Comparison of ENCODE assay signal across 10 mouse cellular contexts in genomic region chr13:107837206-107837952, GRCm38 (mm10).
A peak's percentile ranks its signal among the peaks of the same experiment; 100 is the strongest.
DNase-seq lines count a peak whose midpoint lies in the region; ATAC-seq lines count a peak whose summit lies in the region.
"Had no signal": no experiment of that assay in that cellular context is flagged by ENCODE, and none has a peak within 500 bp of the region (broad histone marks: within the 10 kb centered on the region; RNA-seq: fewer than 3 reads in every experiment).

No protein-coding gene starts in this region.

- WGBS in forebrain, embryonic 11.5 days, result 48% methylated on average over 5 of the region's 5 CpGs
- WGBS in forebrain, embryonic 14.5 days, result 39% methylated on average over 5 of the region's 5 CpGs
- 37% methylated on average over 5 of the region's 5 CpGs for WGBS in midbrain, embryonic 13.5 days
- WGBS in midbrain, embryonic 10.5 days, result 59% methylated on average over 5 of the region's 5 CpGs
- 21% methylated on average over 5 of the region's 5 CpGs for WGBS in liver, embryonic 13.5 days (ENCODE audit: insufficient replicate concordance)

- 0 out of 2 replicates have a peak overlapping the region, but pooled peaks have one; percentile 7 for H3K27ac ChIP-seq in forebrain, embryonic 11.5 days (ENCODE audit: low read depth, low read length)
- no peak overlapping the region for H3K27ac ChIP-seq in forebrain, embryonic 14.5 days (ENCODE audit: low read depth, low read length)
- 0 out of 2 replicates have a peak overlapping the region, but pooled peaks have one; percentile 26 for H3K27ac ChIP-seq in midbrain, embryonic 13.5 days
- H3K27ac ChIP-seq in midbrain, embryonic 10.5 days (replicated peaks), result no peak overlapping the region
- H3K27ac ChIP-seq in liver, embryonic 13.5 days, result no peak overlapping the region

- H3K4me3 ChIP-seq in forebrain, embryonic 11.5 days (ENCODE audit: low read depth, low read length), result no peak overlapping the region
- H3K4me3 ChIP-seq in forebrain, embryonic 14.5 days (ENCODE audit: low read depth, low read length), result no peak overlapping the region
- no peak overlapping the region for H3K4me3 ChIP-seq in midbrain, embryonic 13.5 days (replicated peaks)
- no peak overlapping the region for H3K4me3 ChIP-seq in midbrain, embryonic 10.5 days
- H3K4me3 ChIP-seq in liver, embryonic 13.5 days (replicated peaks), result no peak overlapping the region

- DNase-seq in forebrain, embryonic 11.5 days (ENCODE audit: low spot score), result no peak
- no peak for DNase-seq in forebrain, embryonic 14.5 days (ENCODE audit: low spot score)
- no peak for DNase-seq in midbrain, embryonic 10.5 days (ENCODE audit: low spot score)
- DNase-seq in liver, embryonic 13.5 days, result no peak
- peak; percentile 66 for DNase-seq in thymus, postnatal 25 days
- DNase-seq in urinary bladder, postnatal 25 days (ENCODE audit: low spot score), result no peak
- DNase-seq: cerebellum, postnatal 14 days; right cerebral cortex, postnatal 25 days had no signal

- H3K4me1 ChIP-seq in forebrain, embryonic 11.5 days (replicated peaks; ENCODE audit: control insufficient read depth, insufficient read depth, low read length), result peaks cover 14% of the 10 kb centered on the region
- H3K4me1 ChIP-seq in forebrain, embryonic 14.5 days (ENCODE audit: control insufficient read depth, insufficient read depth, low read length), result peaks cover 17% of the 10 kb centered on the region
- H3K4me1 ChIP-seq in midbrain, embryonic 13.5 days (replicated peaks), result peaks cover 59% of the 10 kb centered on the region
- H3K4me1 ChIP-seq in midbrain, embryonic 10.5 days, result peaks cover 39% of the 10 kb centered on the region
- peaks cover 28% of the 10 kb centered on the region for H3K4me1 ChIP-seq in liver, embryonic 13.5 days (replicated peaks)

- no peak for ATAC-seq in forebrain, embryonic 11.5 days (replicated peaks; ENCODE audit: low FRiP score)
- ATAC-seq in forebrain, embryonic 14.5 days, result no peak
- no peak for ATAC-seq in midbrain, embryonic 13.5 days
- ATAC-seq in liver, embryonic 13.5 days (ENCODE audit: low read depth), result peak; percentile 58; the same call in 1 of the 2 replicates
- no peak for ATAC-seq in erythroblast, adult 5-6 weeks (replicated peaks; ENCODE audit: low FRiP score, poor library complexity, severe bottlenecking)

- H3K4me2 ChIP-seq in forebrain, embryonic 11.5 days (ENCODE audit: low read depth, low read length, severe bottlenecking), result no peak overlapping the region
- H3K4me2 ChIP-seq in forebrain, embryonic 14.5 days (ENCODE audit: low read length), result no peak overlapping the region
- H3K4me2 ChIP-seq in midbrain, embryonic 13.5 days (replicated peaks), result no peak overlapping the region
- no peak overlapping the region for H3K4me2 ChIP-seq in liver, embryonic 13.5 days

- no peaks in the 10 kb centered on the region for H3K36me3 ChIP-seq in forebrain, embryonic 11.5 days (ENCODE audit: control insufficient read depth, insufficient read depth, low read length)
- H3K36me3 ChIP-seq in forebrain, embryonic 14.5 days (ENCODE audit: control insufficient read depth, insufficient read depth, low read length), result no peaks in the 10 kb centered on the region
- 0 out of 2 replicates have a peak, but pooled peaks cover 3% of the 10 kb centered on the region for H3K36me3 ChIP-seq in midbrain, embryonic 13.5 days
- H3K36me3 ChIP-seq in midbrain, embryonic 10.5 days, result peaks cover 7% of the 10 kb centered on the region; the same call in 1 of the 2 replicates
- no peaks in the 10 kb centered on the region for H3K36me3 ChIP-seq in liver, embryonic 13.5 days

- no peaks in the 10 kb centered on the region for H3K27me3 ChIP-seq in forebrain, embryonic 11.5 days (ENCODE audit: control insufficient read depth, insufficient read depth, low read length)
- H3K27me3 ChIP-seq in forebrain, embryonic 14.5 days (replicated peaks; ENCODE audit: control insufficient read depth, insufficient read depth, low read length), result no peaks in the 10 kb centered on the region
- H3K27me3 ChIP-seq in midbrain, embryonic 13.5 days, result no peaks in the 10 kb centered on the region
- no peaks in the 10 kb centered on the region for H3K27me3 ChIP-seq in midbrain, embryonic 10.5 days (ENCODE audit: low read depth, poor library complexity, severe bottlenecking)
- H3K27me3 ChIP-seq in liver, embryonic 13.5 days, result no peaks in the 10 kb centered on the region

- no peak overlapping the region for H3K9ac ChIP-seq in forebrain, embryonic 11.5 days (ENCODE audit: low read length)
- no peak overlapping the region for H3K9ac ChIP-seq in forebrain, embryonic 14.5 days (ENCODE audit: low read length)
- H3K9ac ChIP-seq in midbrain, embryonic 13.5 days (replicated peaks), result no peak overlapping the region; the same call in 1 of the 2 replicates
- no peak overlapping the region for H3K9ac ChIP-seq in liver, embryonic 13.5 days

- no peaks in the 10 kb centered on the region for H3K9me3 ChIP-seq in forebrain, embryonic 11.5 days (ENCODE audit: control insufficient read depth, low read length)
- H3K9me3 ChIP-seq in forebrain, embryonic 14.5 days (replicated peaks; ENCODE audit: control insufficient read depth, low read length), result no peaks in the 10 kb centered on the region
- no peaks in the 10 kb centered on the region for H3K9me3 ChIP-seq in midbrain, embryonic 13.5 days
- no peaks in the 10 kb centered on the region for H3K9me3 ChIP-seq in midbrain, embryonic 10.5 days (replicated peaks)
- no peaks in the 10 kb centered on the region for H3K9me3 ChIP-seq in liver, embryonic 13.5 days (replicated peaks)

Comparison
In these comparisons a context has a peak if more than half of its experiments do, and no peak if none do; other contexts are left out.
1. H3K27ac ChIP-seq: peak in forebrain, embryonic 11.5 days (single experiment) and midbrain, embryonic 13.5 days (single experiment); none in forebrain, embryonic 14.5 days (single experiment), midbrain, embryonic 10.5 days (single experiment) and liver, embryonic 13.5 days (single experiment).